Mouse (Mus musculus) MEL (cell line): ENCODE data around the gene Reep6. TPM values are rescaled to one million over a fixed set of nuclear protein-coding genes. Genes with fewer than 3 reads are reported as not detected.

ENCODE experiments used
- DNase-seq: peaks from one replicate; pipeline ENCODE4 v3.0.0; 2011; ENCODE audit warnings: low read depth, low spot score
- H3K27ac ChIP-seq: 2 replicates; pipeline ENCODE4 v1.5.1; 2012; ENCODE audit warnings: low read depth, mild to moderate bottlenecking, control low read depth, low read length, moderate library complexity; ENCODE audit not compliant: control insufficient read depth
- H3K27me3 ChIP-seq, 2 experiments: fragments of 150-350 bp in 1 of 2; sonication (generic) in 1 of 2; 2 replicates each; pipeline ENCODE4 v1.6.1; 2012; ENCODE audit warnings: low read length in 2 of 2, mild to moderate bottlenecking in 2 of 2, improper control_type of control experiment in 1 of 2, moderate library complexity in 1 of 2; ENCODE audit not compliant: insufficient read depth in 2 of 2, control insufficient read depth in 1 of 2
- H3K36me3 ChIP-seq, 2 experiments: 2 replicates each; pipeline ENCODE4 v1.6.1; 2012 to 2014; ENCODE audit warnings: low read length in 2 of 2, improper control_type of control experiment in 1 of 2, inconsistent platforms in 1 of 2, mild to moderate bottlenecking in 1 of 2; ENCODE audit not compliant: insufficient read depth in 2 of 2, control insufficient read depth in 1 of 2
- H3K4me1 ChIP-seq, 2 experiments: fragments of 150-350 bp in 1 of 2; sonication (generic) in 1 of 2; 2 replicates each; pipeline ENCODE4 v1.6.1; 2012; ENCODE audit warnings: low read length in 2 of 2, improper control_type of control experiment in 1 of 2, mild to moderate bottlenecking in 1 of 2; ENCODE audit not compliant: insufficient read depth in 2 of 2, control insufficient read depth in 1 of 2
- H3K4me3 ChIP-seq, 2 experiments: fragments of 150-350 bp in 1 of 2; sonication (generic) in 1 of 2; 2 replicates each; pipeline ENCODE4 v1.5.1; 2012; ENCODE audit warnings: low read depth in 2 of 2, low read length in 2 of 2, mild to moderate bottlenecking in 2 of 2, moderate library complexity in 2 of 2, control low read depth in 1 of 2, improper control_type of control experiment in 1 of 2; ENCODE audit not compliant: control insufficient read depth in 1 of 2, insufficient read depth in 1 of 2
- H3K79me2 ChIP-seq: 2 replicates; pipeline ENCODE4 v1.6.1; 2012; ENCODE audit warnings: mild to moderate bottlenecking, low read length, moderate library complexity; ENCODE audit not compliant: control insufficient read depth, poor library complexity, insufficient read depth
- H3K9ac ChIP-seq: 2 replicates; pipeline ENCODE4 v1.6.1; 2012; ENCODE audit warnings: low read depth, mild to moderate bottlenecking, control low read depth, low read length, moderate library complexity; ENCODE audit not compliant: control insufficient read depth, poor library complexity, severe bottlenecking
- H3K9me3 ChIP-seq: fragments of 150-350 bp; sonication (generic); replicated peaks from 2 replicates; pipeline ENCODE4 v1.6.1; 2012; ENCODE audit warnings: mild to moderate bottlenecking, low read length, improper control_type of control experiment, moderate library complexity; ENCODE audit not compliant: insufficient read depth
- CHD1 ChIP-seq: IDR thresholded peaks from 2 replicates; pipeline ENCODE4 v1.6.1; 2012; ENCODE audit warnings: low read depth, mild to moderate bottlenecking, inconsistent platforms, low read length, improper control_type of control experiment
- CHD2 ChIP-seq: IDR thresholded peaks from 2 replicates; pipeline ENCODE4 v1.6.1; 2011; ENCODE audit warnings: low read length, improper control_type of control experiment
- CTCF ChIP-seq, 3 experiments: IDR thresholded peaks in 2 of 3; conservative IDR thresholded peaks in 1 of 3; 2 replicates each; pipeline ENCODE4 v1.5.1; 2011 to 2012; ENCODE audit warnings: low read length in 3 of 3, low read depth in 2 of 3, mild to moderate bottlenecking in 2 of 3, improper control_type of control experiment in 1 of 3, inconsistent platforms in 1 of 3, mixed read lengths in 1 of 3, moderate library complexity in 1 of 3; ENCODE audit not compliant: control insufficient read depth in 1 of 3, insufficient read depth in 1 of 3, poor library complexity in 1 of 3, severe bottlenecking in 1 of 3
- EP300 ChIP-seq, 2 experiments: IDR thresholded peaks; 2 replicates each; pipeline ENCODE4 v1.6.1; 2011; ENCODE audit warnings: improper control_type of control experiment in 2 of 2, low read length in 2 of 2, low read depth in 1 of 2, mild to moderate bottlenecking in 1 of 2
- HCFC1 ChIP-seq: IDR thresholded peaks from 2 replicates; pipeline ENCODE4 v1.6.1; 2012; ENCODE audit warnings: low read depth, mild to moderate bottlenecking, inconsistent platforms, low read length, improper control_type of control experiment, moderate library complexity
- JUND ChIP-seq: IDR thresholded peaks from 2 replicates; pipeline ENCODE4 v1.6.1; 2011; ENCODE audit warnings: low read depth, mild to moderate bottlenecking, improper control_type of control experiment, low read length
- KAT2A ChIP-seq: conservative IDR thresholded peaks from 2 replicates; pipeline ENCODE4 v1.6.1; 2012; ENCODE audit warnings: low read depth, low read length, improper control_type of control experiment, inconsistent platforms
- MAFK ChIP-seq: IDR thresholded peaks from 2 replicates; pipeline ENCODE4 v1.6.1; 2011; ENCODE audit warnings: low read depth, mild to moderate bottlenecking, low read length, improper control_type of control experiment, borderline replicate concordance
- MAX ChIP-seq: IDR thresholded peaks from 2 replicates; pipeline ENCODE4 v1.6.1; 2011; ENCODE audit warnings: low read length, improper control_type of control experiment
- MAZ ChIP-seq: IDR thresholded peaks from 2 replicates; pipeline ENCODE4 v1.6.1; 2012; ENCODE audit warnings: low read depth, mild to moderate bottlenecking, inconsistent platforms, low read length, improper control_type of control experiment
- MEF2A ChIP-seq: IDR thresholded peaks from 2 replicates; pipeline ENCODE4 v1.6.1; 2014; ENCODE audit warnings: low read depth, mild to moderate bottlenecking, inconsistent platforms, low read length, improper control_type of control experiment; ENCODE audit not compliant: poor library complexity, insufficient replicate concordance, severe bottlenecking; ENCODE audit errors: extremely low read depth
- MXI1 ChIP-seq: IDR thresholded peaks from 2 replicates; pipeline ENCODE4 v1.6.1; 2011; ENCODE audit warnings: mild to moderate bottlenecking, low read depth, low read length, improper control_type of control experiment
- MYB ChIP-seq: IDR thresholded peaks from 2 replicates; pipeline ENCODE4 v1.6.1; 2011; ENCODE audit warnings: mild to moderate bottlenecking, low read depth, low read length, improper control_type of control experiment
- MYC ChIP-seq: IDR thresholded peaks from 2 replicates; pipeline ENCODE4 v1.6.1; 2011; ENCODE audit warnings: low read depth, mild to moderate bottlenecking, low read length, improper control_type of control experiment, moderate library complexity
- NELFE ChIP-seq: IDR thresholded peaks from 2 replicates; pipeline ENCODE4 v1.6.1; 2011; ENCODE audit warnings: low read depth, low read length, improper control_type of control experiment
- POLR2AphosphoS2 ChIP-seq: IDR thresholded peaks from 2 replicates; pipeline ENCODE4 v1.6.1; 2011; ENCODE audit warnings: low read length, improper control_type of control experiment
- RAD21 ChIP-seq: IDR thresholded peaks from 2 replicates; pipeline ENCODE4 v1.6.1; 2011; ENCODE audit warnings: mild to moderate bottlenecking, low read depth, low read length, improper control_type of control experiment
- TAL1 ChIP-seq: IDR thresholded peaks from 2 replicates; pipeline ENCODE4 v1.6.1; 2012; ENCODE audit warnings: mild to moderate bottlenecking, inconsistent platforms, low read length, moderate library complexity, mixed read lengths
- ZNF384 ChIP-seq: IDR thresholded peaks from 2 replicates; pipeline ENCODE4 v1.6.1; 2012; ENCODE audit warnings: low read depth, mild to moderate bottlenecking, inconsistent platforms, low read length, improper control_type of control experiment
- polyA plus RNA-seq, 2 experiments: library from polyadenylated mRNA; stranded (reverse) in 1 of 2; unstranded in 1 of 2; fragments of >175 nt in 1 of 2; fragments of >200 nt in 1 of 2; gene quantifications; 2 replicates each; pipeline versions ENCODE4 v1.2.1 to v1.2.4; 2012; ENCODE audit warnings: low replicate concordance in 2 of 2, low read depth in 1 of 2; ENCODE audit not compliant: insufficient read length in 2 of 2, insufficient read depth in 1 of 2, missing spikeins in 1 of 2
- total RNA-seq: library from RNA; depleted of rRNA; stranded (reverse); fragments of 300-350 nt; gene quantifications from 2 replicates; pipeline ENCODE4 v1.2.3, GENCODE M21; 2012

Gene Reep6
- total and polyA plus RNA-seq, 3 experiments: 3.2 to 27.9 TPM; not detected in 1

DNA sequence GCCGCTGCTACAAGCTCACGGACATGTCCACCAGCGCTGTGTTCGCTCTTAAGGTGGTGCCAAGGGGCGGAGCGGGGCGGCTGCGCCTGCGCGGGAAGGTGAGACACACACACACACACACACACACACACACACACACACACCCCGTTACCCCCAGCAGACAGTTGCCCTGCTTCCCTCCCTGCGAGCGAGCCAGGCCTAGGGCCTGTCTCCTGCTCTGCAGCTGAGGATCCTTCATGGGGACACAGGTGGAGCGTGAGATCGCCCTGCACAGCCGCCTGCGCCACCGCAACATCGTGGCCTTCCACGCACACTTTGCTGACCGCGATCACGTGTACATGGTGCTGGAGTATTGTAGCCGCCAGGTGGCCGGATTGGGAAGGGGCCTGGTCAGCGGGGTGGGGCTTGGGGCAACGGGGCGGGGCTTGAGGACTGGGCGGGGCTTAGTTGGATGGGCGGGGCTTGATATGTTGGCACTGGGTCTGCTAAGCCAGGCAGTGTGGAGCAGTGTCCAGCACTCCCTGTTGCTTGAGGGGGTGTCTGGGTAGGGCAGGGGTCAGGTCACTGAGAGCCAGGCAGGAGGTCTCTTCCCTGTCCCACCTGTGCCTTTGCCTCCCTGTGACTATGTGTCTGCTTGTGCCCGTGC, 28.4 kb downstream of the Reep6 start:
- no peak for DNase-seq
- no peak overlapping the region for H3K27ac ChIP-seq
- H3K27me3 ChIP-seq: no peaks in the 10 kb centered on the region
- H3K9ac ChIP-seq: no peak overlapping the region
- no peaks in the 10 kb centered on the region for H3K79me2 ChIP-seq
- no peak overlapping the region for H3K4me3 ChIP-seq
- TF ChIP-seq MAFK (no peak), HCFC1 (no peak), MAZ (no peak), POLR2AphosphoS2 (no peak), CHD2 (no peak)
- TF ChIP-seq, all 39 proteins: peak for 0
- Histone ChIP-seq H3K4me1 (peaks cover 4 to 5% of the 10 kb centered on the region in 2 experiments), H3K36me3 (peaks cover 0 to 1% of the 10 kb centered on the region in 2 experiments; a peak in 1 of 4 replicates), H3K9me3 (no peaks in the 10 kb centered on the region)

DNA sequence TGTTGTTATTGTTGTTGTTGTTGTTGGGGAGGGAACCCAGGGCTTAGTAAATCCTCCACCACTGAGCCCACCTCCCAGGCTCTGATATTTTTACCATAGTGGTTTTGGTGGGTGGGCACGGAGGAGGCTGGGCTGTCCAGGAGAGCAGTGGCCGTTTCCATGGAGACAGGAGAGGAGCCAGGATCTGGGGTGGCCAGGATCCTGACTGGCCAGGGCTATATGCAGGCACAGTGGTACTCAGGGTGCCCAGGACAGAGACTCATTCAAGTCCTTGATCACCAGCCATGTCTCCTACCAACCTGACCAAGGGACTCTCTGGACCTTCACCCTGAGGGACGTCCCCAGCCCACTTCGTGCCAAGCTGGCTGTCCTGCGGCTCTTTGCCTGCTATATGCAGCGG, 34.0 kb downstream of the Reep6 start:
- Histone ChIP-seq H3K9me3 (no peaks in the 10 kb centered on the region), H3K9ac (no peak overlapping the region), H3K36me3 (no peaks in the 10 kb centered on the region), H3K27ac (no peak overlapping the region), H3K27me3 (peaks cover 2% of the 10 kb centered on the region in 2 experiments; a peak in 1 of 4 replicates), H3K4me1 (no peaks in the 10 kb centered on the region), H3K79me2 (no peaks in the 10 kb centered on the region), H3K4me3 (no peak overlapping the region)
- DNase-seq: no peak
- TF ChIP-seq MYB (no peak), EP300 (IDR thresholded peaks at IDR 0.05; ENCODE audit: low read depth in 1 of 2, low read length in 2 of 2) (no peak), MXI1 (no peak), CHD1 (no peak), JUND (no peak)

DNA sequence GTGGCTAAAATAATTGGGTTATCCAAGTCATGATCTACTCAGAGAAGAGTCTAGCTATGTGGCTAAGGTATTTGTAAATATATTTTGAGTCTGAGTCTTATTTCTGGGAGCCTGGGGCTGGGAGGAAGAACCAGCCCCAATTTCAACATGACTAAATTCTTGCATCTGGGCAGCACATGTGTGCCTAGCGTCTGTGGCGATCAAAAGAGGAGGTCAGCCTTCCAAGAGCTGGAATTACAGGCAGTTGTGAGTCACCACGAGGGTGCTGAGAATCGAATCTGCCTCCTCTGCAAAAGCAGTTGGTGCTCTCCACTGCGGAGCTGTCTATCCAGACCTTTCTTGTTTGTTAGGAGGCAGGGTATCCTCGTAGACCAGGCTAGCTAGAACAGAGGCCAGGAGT, 36.0 kb downstream of the Reep6 start:
- Histone ChIP-seq H3K27ac (no peak overlapping the region), H3K9ac (no peak overlapping the region), H3K9me3 (no peaks in the 10 kb centered on the region), H3K36me3 (no peaks in the 10 kb centered on the region), H3K4me1 (no peaks in the 10 kb centered on the region), H3K4me3 (no peak overlapping the region), H3K27me3 (peaks cover 2% of the 10 kb centered on the region in 2 experiments; a peak in 1 of 4 replicates), H3K79me2 (no peaks in the 10 kb centered on the region)
- DNase-seq: no peak
- TF ChIP-seq JUND (no peak), MYB (no peak), CHD2 (no peak), MAZ (no peak), ZNF384 (no peak), RAD21 (no peak), MYC (no peak), MEF2A (no peak), MAX (no peak), CHD1 (no peak), CTCF (IDR thresholded peaks at IDR 0.05 in 2 of 3, conservative IDR thresholded peaks at IDR 0.05 in 1 of 3; ENCODE audit: control insufficient read depth in 1 of 3, insufficient read depth in 1 of 3, low read depth in 2 of 3, low read length in 3 of 3, poor library complexity in 1 of 3, severe bottlenecking in 1 of 3) (no peak), NELFE (no peak), TAL1 (no peak), KAT2A (no peak)
